Mouse (Mus musculus) megakaryocyte-erythroid progenitor cell, adult 5-6 weeks (primary cell): Measurements from ENCODE around the gene Arl14. TPM values are rescaled to one million over a fixed set of nuclear protein-coding genes. Genes with fewer than 3 reads are reported as not detected.
"Not testable (repeated sequence)": the region's sequence is repeated elsewhere in the genome, so short reads cannot be mapped to it uniquely, and the experiment has no call there.

Experiments
- ATAC-seq: replicated peaks from 2 replicates; pipeline ENCODE4 v1.8.0; 2016; ENCODE audit warnings: mild to moderate bottlenecking, inconsistent platforms; ENCODE audit not compliant: severe bottlenecking, poor library complexity, low FRiP score, low TSS enrichment
- total RNA-seq, 2 experiments: library from RNA; stranded (forward) in 1 of 2; stranded (reverse) in 1 of 2; fragments of 200-1000, 215-1000 nt in 1 of 2; fragments of >200 nt in 1 of 2; fragmentation: Nextera tagmentation in 1 of 2; gene quantifications; 2 replicates each; pipeline ENCODE4 v1.2.3; 2014 to 2017

Gene Arl14
- total RNA-seq, 2 experiments from 2014 or later, result not detected

GRCm38 (mm10) chr3:69208441-69209309 lies 13.5 kb upstream of the Arl14 start:
- ATAC-seq, result no peak

GRCm38 (mm10) chr3:69212246-69212645 lies 10.0 kb upstream of the Arl14 start:
- ATAC-seq, result no peak

GRCm38 (mm10) chr3:69213465-69213864 lies 8.8 kb upstream of the Arl14 start:
- no peak for ATAC-seq

- no peak for ATAC-seq
Measured at GRCm38 (mm10) chr3:69214566-69214965, 7.7 kb upstream of the Arl14 start.

- ATAC-seq, result no peak
Measured at GRCm38 (mm10) chr3:69222502-69222900, 282 bp downstream of the Arl14 start.

GRCm38 (mm10) chr3:69222987-69223386 lies 768 bp downstream of the Arl14 start:
- ATAC-seq, result no peak

- ATAC-seq, result no peak
Measured at GRCm38 (mm10) chr3:69223666-69224065, 1.4 kb downstream of the Arl14 start.

GRCm38 (mm10) chr3:69225019-69225418 lies 2.8 kb downstream of the Arl14 start:
- ATAC-seq, result no peak

GRCm38 (mm10) chr3:69226496-69226895 lies 4.3 kb downstream of the Arl14 start:
- no peak for ATAC-seq

- no peak for ATAC-seq
Measured at GRCm38 (mm10) chr3:69228002-69228401, 5.8 kb downstream of the Arl14 start.

GRCm38 (mm10) chr3:69231522-69232138 lies 9.4 kb downstream of the Arl14 start:
- no peak for ATAC-seq

- ATAC-seq, result not testable (repeated sequence)
Measured at GRCm38 (mm10) chr3:69233552-69234189, 11.5 kb downstream of the Arl14 start.

GRCm38 (mm10) chr3:69234525-69234924 lies 12.3 kb downstream of the Arl14 start:
- no peak for ATAC-seq

GRCm38 (mm10) chr3:69235806-69236205 lies 13.6 kb downstream of the Arl14 start:
- no peak for ATAC-seq

- ATAC-seq, result no peak
Measured at GRCm38 (mm10) chr3:69236491-69236890, 14.3 kb downstream of the Arl14 start.

- ATAC-seq, result no peak; the same call in 1 of the 2 replicates
Measured at GRCm38 (mm10) chr3:69238141-69238851, 16.1 kb downstream of the Arl14 start.

- no peak for ATAC-seq
Measured at GRCm38 (mm10) chr3:69239246-69239645, 17.0 kb downstream of the Arl14 start.

GRCm38 (mm10) chr3:69241020-69241419 lies 18.8 kb downstream of the Arl14 start:
- no peak for ATAC-seq

- ATAC-seq, result no peak
Measured at GRCm38 (mm10) chr3:69253096-69253866, 31.1 kb downstream of the Arl14 start.
